Mouse (Mus musculus) heart, embryonic 16.5 days (tissue): ENCODE measurements around the gene Rpl35. TPM values are rescaled to one million over a fixed set of nuclear protein-coding genes. Genes with fewer than 3 reads are reported as not detected.

Experiments used
- ATAC-seq: fragments of 200-750 bp; cut with Nextera tagmentation; replicated peaks from 2 replicates; pipeline ENCODE4 v1.8.0; 2017; ENCODE audit warnings: moderate number of reproducible peaks; ENCODE audit not compliant: insufficient read depth, low FRiP score; ENCODE audit errors: extremely low read depth
- H3K27ac ChIP-seq: fragments of 300-500 bp; sonication (generic); 2 replicates; pipeline ENCODE4 v1.5.1; 2014; ENCODE audit warnings: mild to moderate bottlenecking, low read length, control low read depth, moderate library complexity
- H3K27me3 ChIP-seq: fragments of 300-500 bp; sonication (generic); 2 replicates; pipeline ENCODE4 v1.6.1; 2014; ENCODE audit warnings: low read length, mixed read lengths; ENCODE audit not compliant: control insufficient read depth, insufficient read depth
- H3K36me3 ChIP-seq: fragments of 300-500 bp; sonication (generic); 2 replicates; pipeline ENCODE4 v1.6.1; 2014; ENCODE audit not compliant: control insufficient read depth, insufficient read depth
- H3K4me1 ChIP-seq: fragments of 300-500 bp; sonication (generic); 2 replicates; pipeline ENCODE4 v1.6.1; 2014; ENCODE audit warnings: low read length, mixed read lengths; ENCODE audit not compliant: control insufficient read depth, insufficient read depth
- H3K4me2 ChIP-seq: fragments of 300-500 bp; sonication (generic); 2 replicates; pipeline ENCODE4 v1.6.1; 2014; ENCODE audit warnings: low read depth, mild to moderate bottlenecking, control low read depth, low read length
- H3K4me3 ChIP-seq: fragments of 300-500 bp; sonication (generic); 2 replicates; pipeline ENCODE4 v1.5.1; 2014; ENCODE audit warnings: mild to moderate bottlenecking, control low read depth, low read length
- H3K9ac ChIP-seq: fragments of 300-500 bp; sonication (generic); 2 replicates; pipeline ENCODE4 v1.6.1; 2014; ENCODE audit warnings: low read length, control low read depth
- H3K9me3 ChIP-seq: fragments of 300-500 bp; sonication (generic); replicated peaks from 2 replicates; pipeline ENCODE4 v1.6.1; 2016; ENCODE audit warnings: low read length; ENCODE audit not compliant: control insufficient read depth
- WGBS: fragments of 180-500 bp; shearing (Covaris S2); extraction: QIAGEN DNeasy Blood & Tissue Kit; methylation state at CpG from one replicate; pipeline ENCODE4 v1.1.7; 2014; 5-methylcytosine and 5-hydroxymethylcytosine counted together
- polyA plus RNA-seq: library from polyadenylated mRNA; unstranded; fragments of >200 nt; fragmentation: Nextera tagmentation; extraction: Ambion mirVana; gene quantifications from 2 replicates; pipeline ENCODE4 v1.2.1, GENCODE M21; 2015

Gene Rpl35
- polyA plus RNA-seq, 1 experiment from 2014 or later = 487 TPM

- no peak for ATAC-seq
- no peak overlapping the region for H3K27ac ChIP-seq
- H3K4me3 ChIP-seq = no peak overlapping the region
- peaks cover 36% of the 10 kb centered on the region for H3K36me3 ChIP-seq
- H3K4me1 ChIP-seq = peaks cover 31% of the 10 kb centered on the region
- no peaks in the 10 kb centered on the region for H3K9me3 ChIP-seq
- no peak overlapping the region for H3K4me2 ChIP-seq
- 77% methylated on average over 3 of the region's 3 CpGs for WGBS
- 0 out of 2 replicates have a peak, but pooled peaks cover under 1% of the 10 kb centered on the region for H3K27me3 ChIP-seq
- no peak overlapping the region for H3K9ac ChIP-seq
Measured at GRCm38 (mm10) chr2:39001866-39002265, 3.6 kb downstream of the Rpl35 start.

GRCm38 (mm10) chr2:39000587-39000919 lies 4.9 kb downstream of the Rpl35 start:
- no peak for ATAC-seq
- Histone ChIP-seq H3K9me3 (no peaks in the 10 kb centered on the region), H3K4me1 (peaks cover 26% of the 10 kb centered on the region), H3K4me3 (no peak overlapping the region), H3K36me3 (peaks cover 36% of the 10 kb centered on the region), H3K27me3 (0 out of 2 replicates have a peak, but pooled peaks cover 2% of the 10 kb centered on the region), H3K4me2 (no peak overlapping the region), H3K27ac (no peak overlapping the region), H3K9ac (no peak overlapping the region)
- 80% methylated on average over 4 of the region's 4 CpGs for WGBS

- no peak for ATAC-seq
- no peak overlapping the region for H3K4me3 ChIP-seq
- no peak overlapping the region for H3K27ac ChIP-seq
- H3K4me2 ChIP-seq = no peak overlapping the region
- H3K4me1 ChIP-seq = peaks cover 26% of the 10 kb centered on the region
- no peak overlapping the region for H3K9ac ChIP-seq
- H3K27me3 ChIP-seq = 0 out of 2 replicates have a peak, but pooled peaks cover 2% of the 10 kb centered on the region
- no peaks in the 10 kb centered on the region for H3K9me3 ChIP-seq
- H3K36me3 ChIP-seq = peaks cover 36% of the 10 kb centered on the region
- WGBS = 58% methylated on average over 8 of the region's 8 CpGs
Measured at GRCm38 (mm10) chr2:38999910-39000586, 5.4 kb downstream of the Rpl35 start.

GRCm38 (mm10) chr2:38999381-38999780 lies 6.0 kb downstream of the Rpl35 start:
- Histone ChIP-seq H3K9me3 (no peaks in the 10 kb centered on the region), H3K4me2 (no peak overlapping the region), H3K4me3 (no peak overlapping the region), H3K4me1 (peaks cover 26% of the 10 kb centered on the region), H3K36me3 (peaks cover 36% of the 10 kb centered on the region), H3K9ac (no peak overlapping the region), H3K27ac (no peak overlapping the region), H3K27me3 (0 out of 2 replicates have a peak, but pooled peaks cover 2% of the 10 kb centered on the region)
- WGBS = 49% methylated on average over 4 of the region's 4 CpGs
- no peak for ATAC-seq

GRCm38 (mm10) chr2:38997386-38998374 lies 7.7 kb downstream of the Rpl35 start, which contains the start of gene Wdr38:
Wdr38 (plus strand) TSS chr2:38997476.
- Histone ChIP-seq H3K4me3 (peak within 1 kb of the TSS; percentile 62), H3K27me3 (0 out of 2 replicates have a peak, but pooled peaks cover 2% of the 10 kb centered on the region), H3K9me3 (no peaks in the 10 kb centered on the region), H3K36me3 (peaks cover 23% of the 10 kb centered on the region), H3K27ac (no peak within 1 kb of the TSS), H3K9ac (peak within 1 kb of the TSS; percentile 68), H3K4me2 (peak within 1 kb of the TSS; percentile 70), H3K4me1 (peaks cover 10% of the 10 kb centered on the region)
- WGBS = 10% methylated on average over 33 of the region's 33 CpGs
- ATAC-seq = peak; percentile 94

GRCm38 (mm10) chr2:38992452-38992851 lies 13.0 kb downstream of the Rpl35 start:
- H3K36me3 ChIP-seq = no peaks in the 10 kb centered on the region
- H3K9me3 ChIP-seq = no peaks in the 10 kb centered on the region
- 52% methylated on average over 4 of the region's 4 CpGs for WGBS
- H3K4me1 ChIP-seq = peaks cover 2% of the 10 kb centered on the region
- no peak overlapping the region for H3K4me3 ChIP-seq
- ATAC-seq = no peak
- H3K27ac ChIP-seq = no peak overlapping the region
- H3K4me2 ChIP-seq = no peak overlapping the region
- H3K9ac ChIP-seq = no peak overlapping the region
- H3K27me3 ChIP-seq = 0 out of 2 replicates have a peak, but pooled peaks cover 2% of the 10 kb centered on the region

GRCm38 (mm10) chr2:38992004-38992403 lies 13.4 kb downstream of the Rpl35 start:
- Histone ChIP-seq H3K27me3 (0 out of 2 replicates have a peak, but pooled peaks cover 2% of the 10 kb centered on the region), H3K27ac (no peak overlapping the region), H3K9me3 (no peaks in the 10 kb centered on the region), H3K4me2 (no peak overlapping the region), H3K9ac (no peak overlapping the region), H3K36me3 (no peaks in the 10 kb centered on the region), H3K4me1 (no peaks in the 10 kb centered on the region; the same call in 1 of the 2 replicates), H3K4me3 (no peak overlapping the region)
- ATAC-seq = no peak
- 53% methylated on average over 4 of the region's 4 CpGs for WGBS

- Histone ChIP-seq H3K36me3 (no peaks in the 10 kb centered on the region), H3K4me1 (no peaks in the 10 kb centered on the region; the same call in 1 of the 2 replicates), H3K4me2 (no peak overlapping the region), H3K4me3 (no peak overlapping the region), H3K27ac (no peak overlapping the region), H3K9me3 (no peaks in the 10 kb centered on the region), H3K9ac (no peak overlapping the region), H3K27me3 (no peaks in the 10 kb centered on the region)
- ATAC-seq = no peak
- WGBS = 84% methylated on average over 2 of the region's 2 CpGs
Measured at GRCm38 (mm10) chr2:38988929-38989328, 16.5 kb downstream of the Rpl35 start.
